Mouse (Mus musculus) spleen, postnatal 36 days (tissue): ENCODE measurements around the gene Kcnf1.

Source experiments
- DNase-seq, 2 experiments: peaks; one replicate each; pipeline ENCODE4 v3.0.0; 2022; ENCODE audit warnings: low spot score in 2 of 2, mixed read lengths in 1 of 2

The Kcnf1 gene

GRCm38 (mm10) chr12:17159549-17159948 is 17.1 kb downstream of the Kcnf1 start:
- DNase-seq, result no peak

DNA sequence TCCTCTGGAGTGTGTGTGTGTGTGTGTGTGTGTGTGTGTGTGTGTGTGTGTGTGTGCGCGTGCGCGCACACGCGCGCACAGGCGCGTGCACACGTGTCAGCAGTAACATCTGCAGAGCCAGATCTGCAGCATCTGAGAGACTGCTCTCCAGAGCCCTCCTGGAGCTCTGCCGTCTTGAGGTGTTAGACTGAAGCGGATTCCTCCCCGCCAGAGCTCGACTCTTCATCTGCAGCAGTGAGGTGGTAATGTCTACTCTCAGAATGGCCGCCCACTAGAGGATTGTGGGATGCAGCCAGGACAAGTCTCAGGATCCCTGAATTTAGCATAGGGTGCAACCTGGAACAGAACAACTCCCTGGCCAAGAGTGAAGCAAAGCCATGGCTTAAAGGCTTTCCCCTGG is 19.1 kb downstream of the Kcnf1 start:
- DNase-seq, result no peak

GRCm38 (mm10) chr12:17155781-17156180 is 20.9 kb downstream of the Kcnf1 start:
- DNase-seq, result no peak

- DNase-seq, result no peak
Observed at GRCm38 (mm10) chr12:17152840-17153239, 23.8 kb downstream of the Kcnf1 start.

DNA sequence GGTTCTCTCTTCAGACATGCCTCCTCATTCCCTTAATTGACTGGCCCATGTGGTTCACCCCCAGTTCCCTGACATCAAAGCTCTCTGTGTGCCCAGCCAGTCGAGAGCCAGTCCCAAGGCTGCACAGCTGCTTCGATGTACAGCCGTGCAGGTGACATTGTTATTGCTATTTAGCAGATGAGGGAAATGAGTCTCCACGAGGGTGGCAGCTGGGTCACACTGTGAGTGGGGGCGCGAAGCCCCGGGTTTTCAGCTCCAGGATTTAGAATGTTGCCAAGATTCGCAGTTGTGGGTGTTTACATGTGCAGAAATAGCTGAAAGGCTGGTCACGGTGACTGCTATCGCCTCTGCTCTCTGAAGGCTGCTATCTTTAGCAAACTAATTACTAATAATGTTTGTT is 27.8 kb downstream of the Kcnf1 start:
- DNase-seq, result no peak

DNA sequence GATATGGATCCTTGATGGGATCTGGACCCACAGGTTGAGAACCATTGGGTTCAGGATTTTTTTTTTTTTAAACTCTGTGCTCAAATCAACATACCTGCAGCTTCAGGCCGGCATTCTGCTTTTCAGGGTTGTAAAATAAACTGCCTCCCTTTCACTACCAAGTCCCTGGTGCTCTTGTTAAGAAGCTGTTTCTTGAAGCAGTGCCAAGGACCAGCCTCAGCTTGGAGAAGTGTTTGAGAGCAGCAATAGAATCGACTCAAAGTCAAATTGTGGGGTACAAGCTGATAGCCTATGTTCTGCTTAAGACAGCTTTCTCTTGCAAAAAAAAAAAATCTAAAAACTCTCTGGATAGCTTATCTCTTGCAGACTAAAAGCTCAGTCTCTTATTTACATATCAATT is 34.9 kb downstream of the Kcnf1 start:
- no peak for DNase-seq

DNA sequence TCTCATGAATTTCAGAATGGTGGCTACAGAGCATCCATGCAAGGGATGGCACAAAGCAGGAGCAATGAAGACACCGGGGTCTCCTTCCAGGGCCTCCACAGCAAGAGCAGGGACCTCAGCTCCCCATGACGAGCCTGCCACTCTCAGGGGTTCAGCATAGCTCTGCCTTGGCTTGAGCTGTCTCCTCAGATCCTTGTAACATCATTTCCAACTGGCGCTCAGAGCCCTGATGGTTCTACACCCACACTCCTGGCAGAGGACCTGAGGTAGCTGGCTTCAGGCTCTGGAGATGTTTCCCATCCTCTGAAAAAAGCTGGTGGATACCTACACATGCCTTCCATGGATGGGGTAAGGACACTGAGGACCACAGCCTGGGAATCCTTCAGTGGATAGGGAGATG is 36.3 kb downstream of the Kcnf1 start:
- DNase-seq, result no peak

DNA sequence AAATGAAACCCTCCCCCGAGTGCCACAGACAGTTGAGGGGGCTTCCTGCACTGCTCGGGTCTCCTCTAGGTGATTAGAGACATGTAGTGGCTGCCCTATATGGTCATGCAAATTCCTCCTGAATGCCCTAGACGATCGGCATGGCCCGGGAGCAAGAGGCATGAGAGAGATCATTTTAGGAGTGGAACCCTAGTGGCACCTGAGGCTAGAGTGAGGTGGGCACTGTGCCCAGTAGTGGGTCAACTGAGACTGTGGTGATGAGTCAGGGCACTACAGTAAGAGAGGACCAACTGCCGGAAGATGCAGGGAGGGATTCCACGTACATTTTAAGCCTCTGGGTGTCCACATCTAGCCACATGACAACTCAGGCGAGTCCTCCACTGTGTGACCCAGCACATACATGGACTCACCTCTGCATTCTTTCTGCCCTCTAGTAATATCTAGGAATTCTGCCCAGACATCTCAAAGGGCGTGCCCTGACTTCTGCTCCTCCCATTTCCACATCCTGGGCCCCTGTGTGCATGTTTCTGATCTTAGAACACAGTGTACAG is 42.1 kb downstream of the Kcnf1 start:
- DNase-seq, result no peak

GRCm38 (mm10) chr12:17132243-17132642 is 44.4 kb downstream of the Kcnf1 start:
- DNase-seq, result no peak

DNA sequence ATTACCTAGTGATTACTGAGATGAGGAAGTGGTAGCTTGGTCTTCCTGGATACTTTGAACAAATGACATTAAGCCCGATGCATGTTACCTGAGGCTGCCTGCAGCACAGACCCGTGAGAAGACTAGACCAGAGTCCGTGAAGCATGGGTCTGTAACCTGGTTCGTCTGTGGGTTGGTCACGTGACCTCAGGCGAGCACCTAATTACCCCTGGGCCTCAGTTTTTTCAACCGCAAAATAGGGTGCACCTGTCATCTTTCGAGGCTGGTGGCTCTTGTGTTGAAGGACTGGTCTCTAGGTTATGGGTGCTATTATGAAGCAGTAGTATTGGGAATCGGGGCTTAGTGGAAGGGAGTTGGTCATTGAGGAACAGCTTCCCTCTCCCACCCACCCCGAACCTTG is 45.1 kb downstream of the Kcnf1 start:
- no peak for DNase-seq

- DNase-seq, result peak; percentile 9 to 16
Observed at GRCm38 (mm10) chr12:17122881-17123280, 53.8 kb downstream of the Kcnf1 start.
